ENCODE assay signal across 8 mouse cellular contexts in the genomic region with DNA sequence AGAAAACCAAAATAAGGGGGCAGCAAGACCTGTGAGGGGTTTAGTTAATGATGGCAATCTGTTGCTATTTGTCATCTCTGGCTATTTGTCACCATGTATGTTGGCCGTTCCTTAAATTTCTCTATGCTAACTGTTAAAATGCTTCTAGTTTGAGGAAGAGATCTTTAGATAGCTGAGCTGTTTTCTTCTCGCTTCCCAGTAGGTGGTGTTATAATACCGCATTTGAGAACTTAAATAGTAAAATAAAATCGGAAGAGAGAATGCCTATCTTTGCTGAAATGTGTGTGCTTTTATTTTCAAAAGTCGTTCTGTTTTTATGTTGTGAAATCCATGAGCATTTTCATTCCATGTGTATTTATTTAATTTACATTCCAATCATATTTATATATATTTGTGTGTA.
DNase-seq lines count a peak whose midpoint lies in the region; ATAC-seq and TF ChIP-seq lines count a peak whose summit lies in the region.
"Had no signal": no experiment of that assay in that cellular context is flagged by ENCODE, and none has a peak within 500 bp of the region (broad histone marks: within the 10 kb centered on the region; RNA-seq: fewer than 3 reads in every experiment).

No protein-coding gene starts in this region.

- peak in 1 of 2 experiments; percentile 44 for DNase-seq in layer of hippocampus, adult 2 months (ENCODE audit: low spot score in 2 of 2)
- no peak for DNase-seq in layer of hippocampus, adult 9-10 months (ENCODE audit: low spot score)
- DNase-seq in brain, embryonic 14.5 days (ENCODE audit: low read depth): peak; percentile 90
- DNase-seq in retina, embryonic 14.5 days (ENCODE audit: low spot score): peak; percentile 38
- no peak for DNase-seq in heart, adult 18-20 months
- no peak for DNase-seq in heart, postnatal 10 days
- DNase-seq: left cerebral cortex, postnatal 4 days had no signal

- peak; percentile 69 to 71; a peak in 2 of 4 replicates for ATAC-seq in hematopoietic stem cell, adult 5-6 weeks (replicated peaks in 1 of 2; ENCODE audit: insufficient read depth in 1 of 2, low FRiP score in 2 of 2, low TSS enrichment in 1 of 2, low read depth in 1 of 2, poor library complexity in 2 of 2, severe bottlenecking in 2 of 2)

- intact Hi-C loops in heart, postnatal 10 days (cut with DNase I): loop anchor here (5.0 kb wide), 2 partner anchors 1029 to 1219 kb away; no protein-coding TSS in a partner anchor

- peak overlapping the region; percentile 77 for H3K27ac ChIP-seq in layer of hippocampus, adult 2 months

- peak overlapping the region; percentile 32; the same call in 1 of the 2 replicates for H3K4me3 ChIP-seq in layer of hippocampus, adult 2 months

- no peak for TF ChIP-seq POLR2A in brain, embryonic 14.5 days (IDR thresholded peaks at IDR 0.05; ENCODE audit: borderline replicate concordance, extremely low read depth, insufficient read depth, insufficient read length, poor library complexity, severe bottlenecking)

- TF ChIP-seq CTCF in layer of hippocampus, adult 2 months (conservative IDR thresholded peaks at IDR 0.05): peak; percentile 86
- TF ChIP-seq CTCF in brain, embryonic 14.5 days (IDR thresholded peaks at IDR 0.05; ENCODE audit: borderline replicate concordance, extremely low read depth, insufficient read depth, insufficient read length): 0 out of 2 replicates have a peak, but pooled peaks have one; percentile 7

Comparison
In these comparisons a context has a peak if more than half of its experiments do, and no peak if none do; other contexts are left out.
1. DNase-seq: peak in brain, embryonic 14.5 days (single experiment) and retina, embryonic 14.5 days (single experiment); none in layer of hippocampus, adult 9-10 months (single experiment), heart, adult 18-20 months (0 of 2) and heart, postnatal 10 days (0 of 2).